Mouse (Mus musculus): Measurements from ENCODE around the gene Lpp. TPM values are rescaled to one million over a fixed set of nuclear protein-coding genes. Genes with fewer than 3 reads are reported as not detected.

Lpp gene
- polyA plus RNA-seq, 1 experiment from 2014 or later, result 46.6 TPM

- Histone ChIP-seq H3K27me3 (ENCODE audit: control insufficient read depth, insufficient read depth, low read length) (no peaks in the 10 kb centered on the region), H3K36me3 (ENCODE audit: control insufficient read depth, insufficient read depth, low read length) (no peaks in the 10 kb centered on the region), H3K27ac (replicated peaks in 1 of 2; ENCODE audit: control insufficient read depth in 1 of 2, insufficient read depth in 1 of 2, low read depth in 2 of 2, low read length in 2 of 2) (no peak overlapping the region), H3K9me3 (ENCODE audit: control insufficient read depth, low read length) (no peaks in the 10 kb centered on the region), H3K4me3 (ENCODE audit: control insufficient read depth in 1 of 2, insufficient read depth in 1 of 2, low read depth in 1 of 2, low read length in 2 of 2) (no peak overlapping the region), H3K4me1 (ENCODE audit: control insufficient read depth in 2 of 2, insufficient read depth in 2 of 2, low read length in 2 of 2) (peaks cover 6 to 12% of the 10 kb centered on the region in 2 experiments; a peak in 3 of 4 replicates), H3K4me2 (ENCODE audit: low read length) (no peak overlapping the region), H3K9ac (ENCODE audit: low read length) (no peak overlapping the region)
- WGBS, result 32% methylated on average over 7 of the region's 7 CpGs
- no peak for ATAC-seq (ENCODE audit: insufficient number of reproducible peaks, insufficient read depth, low FRiP score, low read depth)
Observed at GRCm38 (mm10) chr16:24830939-24831338, 437.6 kb downstream of the Lpp start.

GRCm38 (mm10) chr16:24833221-24833620 lies 439.9 kb downstream of the Lpp start:
- H3K4me1 ChIP-seq (ENCODE audit: control insufficient read depth in 2 of 2, insufficient read depth in 2 of 2, low read length in 2 of 2), result peaks cover 6 to 7% of the 10 kb centered on the region in 2 experiments; a peak in 3 of 4 replicates
- no peak overlapping the region for H3K9ac ChIP-seq (ENCODE audit: low read length)
- H3K27ac ChIP-seq (replicated peaks in 1 of 2; ENCODE audit: control insufficient read depth in 1 of 2, insufficient read depth in 1 of 2, low read depth in 2 of 2, low read length in 2 of 2), result no peak overlapping the region
- no peak for ATAC-seq (ENCODE audit: insufficient number of reproducible peaks, insufficient read depth, low FRiP score, low read depth)
- H3K4me2 ChIP-seq (ENCODE audit: low read length), result no peak overlapping the region
- no peak overlapping the region for H3K4me3 ChIP-seq (ENCODE audit: control insufficient read depth in 1 of 2, insufficient read depth in 1 of 2, low read depth in 1 of 2, low read length in 2 of 2)
- H3K36me3 ChIP-seq (ENCODE audit: control insufficient read depth, insufficient read depth, low read length), result no peaks in the 10 kb centered on the region
- 69% methylated on average over 8 of the region's 8 CpGs for WGBS
- no peaks in the 10 kb centered on the region for H3K9me3 ChIP-seq (ENCODE audit: control insufficient read depth, low read length)
- no peaks in the 10 kb centered on the region for H3K27me3 ChIP-seq (ENCODE audit: control insufficient read depth, insufficient read depth, low read length)

GRCm38 (mm10) chr16:24834536-24834935 lies 441.2 kb downstream of the Lpp start:
- H3K4me2 ChIP-seq (ENCODE audit: low read length), result no peak overlapping the region
- H3K27me3 ChIP-seq (ENCODE audit: control insufficient read depth, insufficient read depth, low read length), result no peaks in the 10 kb centered on the region
- no peak overlapping the region for H3K4me3 ChIP-seq (ENCODE audit: control insufficient read depth in 1 of 2, insufficient read depth in 1 of 2, low read depth in 1 of 2, low read length in 2 of 2)
- H3K36me3 ChIP-seq (ENCODE audit: control insufficient read depth, insufficient read depth, low read length), result no peaks in the 10 kb centered on the region
- 68% methylated on average over 9 of the region's 9 CpGs for WGBS
- H3K27ac ChIP-seq (replicated peaks in 1 of 2; ENCODE audit: control insufficient read depth in 1 of 2, insufficient read depth in 1 of 2, low read depth in 2 of 2, low read length in 2 of 2), result no peak overlapping the region
- H3K9me3 ChIP-seq (ENCODE audit: control insufficient read depth, low read length), result no peaks in the 10 kb centered on the region
- no peak for ATAC-seq (ENCODE audit: insufficient number of reproducible peaks, insufficient read depth, low FRiP score, low read depth)
- H3K9ac ChIP-seq (ENCODE audit: low read length), result no peak overlapping the region
- H3K4me1 ChIP-seq (ENCODE audit: control insufficient read depth in 2 of 2, insufficient read depth in 2 of 2, low read length in 2 of 2), result peaks cover 7% of the 10 kb centered on the region in 2 experiments

GRCm38 (mm10) chr16:24836550-24836949 lies 443.2 kb downstream of the Lpp start:
- H3K27me3 ChIP-seq (ENCODE audit: control insufficient read depth, insufficient read depth, low read length), result no peaks in the 10 kb centered on the region
- no peaks in the 10 kb centered on the region for H3K36me3 ChIP-seq (ENCODE audit: control insufficient read depth, insufficient read depth, low read length)
- 88% methylated on average over 5 of the region's 5 CpGs for WGBS

GRCm38 (mm10) chr16:24839018-24839417 lies 445.7 kb downstream of the Lpp start:
- Histone ChIP-seq H3K27ac (replicated peaks in 1 of 2; ENCODE audit: control insufficient read depth in 1 of 2, insufficient read depth in 1 of 2, low read depth in 2 of 2, low read length in 2 of 2) (no peak overlapping the region), H3K9me3 (ENCODE audit: control insufficient read depth, low read length) (no peaks in the 10 kb centered on the region), H3K4me1 (ENCODE audit: control insufficient read depth in 2 of 2, insufficient read depth in 2 of 2, low read length in 2 of 2) (peaks cover 2 to 11% of the 10 kb centered on the region in 2 experiments), H3K36me3 (ENCODE audit: control insufficient read depth, insufficient read depth, low read length) (no peaks in the 10 kb centered on the region), H3K9ac (ENCODE audit: low read length) (no peak overlapping the region), H3K27me3 (ENCODE audit: control insufficient read depth, insufficient read depth, low read length) (no peaks in the 10 kb centered on the region), H3K4me3 (ENCODE audit: control insufficient read depth in 1 of 2, insufficient read depth in 1 of 2, low read depth in 1 of 2, low read length in 2 of 2) (no peak overlapping the region), H3K4me2 (ENCODE audit: low read length) (no peak overlapping the region)
- WGBS, result 80% methylated on average over 1 of the region's 1 CpGs
- no peak for ATAC-seq (ENCODE audit: insufficient number of reproducible peaks, insufficient read depth, low FRiP score, low read depth)

More at GRCm38 (mm10) chr16:24836550-24836949, 443.2 kb downstream of the Lpp start:
- Histone ChIP-seq H3K9ac (ENCODE audit: low read length) (no peak overlapping the region), H3K27ac (replicated peaks in 1 of 2; ENCODE audit: control insufficient read depth in 1 of 2, insufficient read depth in 1 of 2, low read depth in 2 of 2, low read length in 2 of 2) (no peak overlapping the region), H3K4me1 (ENCODE audit: control insufficient read depth in 2 of 2, insufficient read depth in 2 of 2, low read length in 2 of 2) (peaks cover 2 to 11% of the 10 kb centered on the region in 2 experiments), H3K4me2 (ENCODE audit: low read length) (no peak overlapping the region), H3K9me3 (ENCODE audit: control insufficient read depth, low read length) (no peaks in the 10 kb centered on the region), H3K4me3 (ENCODE audit: control insufficient read depth in 1 of 2, insufficient read depth in 1 of 2, low read depth in 1 of 2, low read length in 2 of 2) (no peak overlapping the region)
- no peak for ATAC-seq (ENCODE audit: insufficient number of reproducible peaks, insufficient read depth, low FRiP score, low read depth)

GRCm38 (mm10) chr16:24840073-24840472 lies 446.8 kb downstream of the Lpp start:
- Histone ChIP-seq H3K27ac (replicated peaks in 1 of 2; ENCODE audit: control insufficient read depth in 1 of 2, insufficient read depth in 1 of 2, low read depth in 2 of 2, low read length in 2 of 2) (no peak overlapping the region), H3K9ac (ENCODE audit: low read length) (no peak overlapping the region)
- 76% methylated on average over 5 of the region's 5 CpGs for WGBS

GRCm38 (mm10) chr16:24846141-24846540 lies 452.8 kb downstream of the Lpp start:
- 87% methylated on average over 1 of the region's 1 CpGs for WGBS
- no peaks in the 10 kb centered on the region for H3K27me3 ChIP-seq (ENCODE audit: control insufficient read depth, insufficient read depth, low read length)
- no peak overlapping the region for H3K9ac ChIP-seq (ENCODE audit: low read length)
- no peak overlapping the region for H3K27ac ChIP-seq (replicated peaks in 1 of 2; ENCODE audit: control insufficient read depth in 1 of 2, insufficient read depth in 1 of 2, low read depth in 2 of 2, low read length in 2 of 2)
- no peak overlapping the region for H3K4me3 ChIP-seq (ENCODE audit: control insufficient read depth in 1 of 2, insufficient read depth in 1 of 2, low read depth in 1 of 2, low read length in 2 of 2)
- 0 out of 2 replicates have a peak, but pooled peaks cover 4% of the 10 kb centered on the region for H3K36me3 ChIP-seq (ENCODE audit: control insufficient read depth, insufficient read depth, low read length)
- no peak overlapping the region for H3K4me2 ChIP-seq (ENCODE audit: low read length)
- peaks cover 8 to 28% of the 10 kb centered on the region in 2 experiments for H3K4me1 ChIP-seq (ENCODE audit: control insufficient read depth in 2 of 2, insufficient read depth in 2 of 2, low read length in 2 of 2)
- H3K9me3 ChIP-seq (ENCODE audit: control insufficient read depth, low read length), result no peaks in the 10 kb centered on the region
- no peak for ATAC-seq (ENCODE audit: insufficient number of reproducible peaks, insufficient read depth, low FRiP score, low read depth)

More at GRCm38 (mm10) chr16:24840073-24840472, 446.8 kb downstream of the Lpp start:
- Histone ChIP-seq H3K4me1 (ENCODE audit: control insufficient read depth in 2 of 2, insufficient read depth in 2 of 2, low read length in 2 of 2) (peaks cover 0 to 11% of the 10 kb centered on the region in 2 experiments; a peak in 2 of 4 replicates), H3K9me3 (ENCODE audit: control insufficient read depth, low read length) (no peaks in the 10 kb centered on the region), H3K36me3 (ENCODE audit: control insufficient read depth, insufficient read depth, low read length) (0 out of 2 replicates have a peak, but pooled peaks cover 2% of the 10 kb centered on the region), H3K4me3 (ENCODE audit: control insufficient read depth in 1 of 2, insufficient read depth in 1 of 2, low read depth in 1 of 2, low read length in 2 of 2) (no peak overlapping the region), H3K4me2 (ENCODE audit: low read length) (no peak overlapping the region), H3K27me3 (ENCODE audit: control insufficient read depth, insufficient read depth, low read length) (no peaks in the 10 kb centered on the region)
- no peak for ATAC-seq (ENCODE audit: insufficient number of reproducible peaks, insufficient read depth, low FRiP score, low read depth)

GRCm38 (mm10) chr16:24859509-24860140 lies 466.3 kb downstream of the Lpp start:
- no peak for ATAC-seq (ENCODE audit: insufficient number of reproducible peaks, insufficient read depth, low FRiP score, low read depth)
- Histone ChIP-seq H3K36me3 (ENCODE audit: control insufficient read depth, insufficient read depth, low read length) (no peaks in the 10 kb centered on the region), H3K27me3 (ENCODE audit: control insufficient read depth, insufficient read depth, low read length) (no peaks in the 10 kb centered on the region), H3K27ac (replicated peaks in 1 of 2; ENCODE audit: control insufficient read depth in 1 of 2, insufficient read depth in 1 of 2, low read depth in 2 of 2, low read length in 2 of 2) (no peak overlapping the region), H3K4me1 (ENCODE audit: control insufficient read depth in 2 of 2, insufficient read depth in 2 of 2, low read length in 2 of 2) (no peaks in the 10 kb centered on the region), H3K9me3 (ENCODE audit: control insufficient read depth, low read length) (no peaks in the 10 kb centered on the region), H3K4me3 (ENCODE audit: control insufficient read depth in 1 of 2, insufficient read depth in 1 of 2, low read depth in 1 of 2, low read length in 2 of 2) (no peak overlapping the region), H3K4me2 (ENCODE audit: low read length) (no peak overlapping the region), H3K9ac (ENCODE audit: low read length) (no peak overlapping the region)
- WGBS, result 81% methylated on average over 9 of the region's 9 CpGs

Data from heart, embryonic 14.5 days (tissue).